Mouse (Mus musculus): ENCODE results near the gene Tk1. TPM values are rescaled to one million over a fixed set of nuclear protein-coding genes. Genes with fewer than 3 reads are reported as not detected.
"Not testable (repeated sequence)": the region's sequence is repeated elsewhere in the genome, so short reads cannot be mapped to it uniquely, and the experiment has no call there.

The Tk1 gene
- polyA plus RNA-seq, 1 experiment = 265 TPM

- no peak overlapping the region for H3K4me3 ChIP-seq (ENCODE audit: insufficient read depth, poor library complexity, severe bottlenecking)
- peaks cover 61% of the 10 kb centered on the region for H3K79me3 ChIP-seq (ENCODE audit: low read depth)
- peaks cover 97% of the 10 kb centered on the region for H3K79me2 ChIP-seq (ENCODE audit: control insufficient read depth, insufficient read depth)
- H3K36me3 ChIP-seq (ENCODE audit: control insufficient read depth, insufficient read depth) = peaks cover 91% of the 10 kb centered on the region
- H3K27me3 ChIP-seq (ENCODE audit: control insufficient read depth, insufficient read depth, insufficient read length) = no peaks in the 10 kb centered on the region
- no peak overlapping the region for H3ac ChIP-seq (ENCODE audit: control insufficient read depth, insufficient read length, low read depth)
- TF ChIP-seq FOSL1 (IDR thresholded peaks at IDR 0.05; ENCODE audit: insufficient read depth, low read length, poor library complexity, severe bottlenecking) (no peak), USF1 (IDR thresholded peaks at IDR 0.05; ENCODE audit: low read depth) (no peak), MYOD1 (IDR thresholded peaks at IDR 0.05; ENCODE audit: control insufficient read depth, insufficient read length, low read depth) (no peak), MYOG (IDR thresholded peaks at IDR 0.05; ENCODE audit: control insufficient read depth, extremely low read depth, insufficient read length) (no peak), CEBPB (IDR thresholded peaks at IDR 0.05; ENCODE audit: low read depth) (no peak), CTCF (IDR thresholded peaks at IDR 0.05; ENCODE audit: control insufficient read depth, insufficient read depth, insufficient read length) (no peak), MAX (IDR thresholded peaks at IDR 0.05) (no peak)
Observed at GRCm38 (mm10) chr11:117816389-117816996, 9.4 kb downstream of the Tk1 start.

GRCm38 (mm10) chr11:117815850-117816249 lies 10.0 kb downstream of the Tk1 start:
- not testable (repeated sequence) for H3K4me3 ChIP-seq (ENCODE audit: insufficient read depth, poor library complexity, severe bottlenecking); H3ac ChIP-seq (ENCODE audit: control insufficient read depth, insufficient read length, low read depth); H3K27me3 ChIP-seq (ENCODE audit: control insufficient read depth, insufficient read depth, insufficient read length)
- peaks cover 97% of the 10 kb centered on the region for H3K79me2 ChIP-seq (ENCODE audit: control insufficient read depth, insufficient read depth)
- H3K36me3 ChIP-seq (ENCODE audit: control insufficient read depth, insufficient read depth) = peaks cover 88% of the 10 kb centered on the region
- H3K79me3 ChIP-seq (ENCODE audit: low read depth) = peaks cover 59% of the 10 kb centered on the region

GRCm38 (mm10) chr11:117814704-117815366 lies 11.1 kb downstream of the Tk1 start:
- TF ChIP-seq USF1 (IDR thresholded peaks at IDR 0.05; ENCODE audit: low read depth) = no peak
- no peak for TF ChIP-seq CTCF (IDR thresholded peaks at IDR 0.05; ENCODE audit: control insufficient read depth, insufficient read depth, insufficient read length)
- TF ChIP-seq MYOG (IDR thresholded peaks at IDR 0.05; ENCODE audit: control insufficient read depth, extremely low read depth, insufficient read length) = no peak
- no peak for TF ChIP-seq FOSL1 (IDR thresholded peaks at IDR 0.05; ENCODE audit: insufficient read depth, low read length, poor library complexity, severe bottlenecking)
- TF ChIP-seq CEBPB (IDR thresholded peaks at IDR 0.05; ENCODE audit: low read depth) = no peak
- peaks cover 50% of the 10 kb centered on the region for H3K79me3 ChIP-seq (ENCODE audit: low read depth)
- H3K79me2 ChIP-seq (ENCODE audit: control insufficient read depth, insufficient read depth) = peaks cover 96% of the 10 kb centered on the region
- H3K36me3 ChIP-seq (ENCODE audit: control insufficient read depth, insufficient read depth) = peaks cover 78% of the 10 kb centered on the region
- no peak overlapping the region for H3ac ChIP-seq (ENCODE audit: control insufficient read depth, insufficient read length, low read depth)
- no peak overlapping the region for H3K4me3 ChIP-seq (ENCODE audit: insufficient read depth, poor library complexity, severe bottlenecking)
- H3K27me3 ChIP-seq (ENCODE audit: control insufficient read depth, insufficient read depth, insufficient read length) = no peaks in the 10 kb centered on the region

GRCm38 (mm10) chr11:117813867-117814266 lies 12.0 kb downstream of the Tk1 start:
- TF ChIP-seq CEBPB (IDR thresholded peaks at IDR 0.05; ENCODE audit: low read depth) = no peak
- no peak for TF ChIP-seq MAX (IDR thresholded peaks at IDR 0.05)
- no peak for TF ChIP-seq CTCF (IDR thresholded peaks at IDR 0.05; ENCODE audit: control insufficient read depth, insufficient read depth, insufficient read length)
- TF ChIP-seq MYOG (IDR thresholded peaks at IDR 0.05; ENCODE audit: control insufficient read depth, extremely low read depth, insufficient read length) = no peak
- no peak for TF ChIP-seq USF1 (IDR thresholded peaks at IDR 0.05; ENCODE audit: low read depth)
- no peak for TF ChIP-seq MYOD1 (IDR thresholded peaks at IDR 0.05; ENCODE audit: control insufficient read depth, insufficient read length, low read depth)
- no peak for TF ChIP-seq FOSL1 (IDR thresholded peaks at IDR 0.05; ENCODE audit: insufficient read depth, low read length, poor library complexity, severe bottlenecking)
- Histone ChIP-seq H3K79me2 (ENCODE audit: control insufficient read depth, insufficient read depth) (peaks cover 92% of the 10 kb centered on the region), H3K79me3 (ENCODE audit: low read depth) (peaks cover 41% of the 10 kb centered on the region), H3K27me3 (ENCODE audit: control insufficient read depth, insufficient read depth, insufficient read length) (no peaks in the 10 kb centered on the region), H3ac (ENCODE audit: control insufficient read depth, insufficient read length, low read depth) (no peak overlapping the region), H3K4me3 (ENCODE audit: insufficient read depth, poor library complexity, severe bottlenecking) (no peak overlapping the region), H3K36me3 (ENCODE audit: control insufficient read depth, insufficient read depth) (peaks cover 68% of the 10 kb centered on the region)

- H3K27me3 ChIP-seq (ENCODE audit: control insufficient read depth, insufficient read depth, insufficient read length) = no peaks in the 10 kb centered on the region
- H3K4me3 ChIP-seq (ENCODE audit: insufficient read depth, poor library complexity, severe bottlenecking) = peak overlapping the region; percentile 93
- peaks cover 62% of the 10 kb centered on the region for H3K79me2 ChIP-seq (ENCODE audit: control insufficient read depth, insufficient read depth)
- H3K79me3 ChIP-seq (ENCODE audit: low read depth) = peaks cover 25% of the 10 kb centered on the region
- H3ac ChIP-seq (ENCODE audit: control insufficient read depth, insufficient read length, low read depth) = peak overlapping the region; percentile 78
- peaks cover 38% of the 10 kb centered on the region for H3K36me3 ChIP-seq (ENCODE audit: control insufficient read depth, insufficient read depth)
- peak; percentile 13 for TF ChIP-seq MYOD1 (IDR thresholded peaks at IDR 0.05; ENCODE audit: control insufficient read depth, insufficient read length, low read depth)
- no peak for TF ChIP-seq CTCF (IDR thresholded peaks at IDR 0.05; ENCODE audit: control insufficient read depth, insufficient read depth, insufficient read length)
- no peak for TF ChIP-seq MYOG (IDR thresholded peaks at IDR 0.05; ENCODE audit: control insufficient read depth, extremely low read depth, insufficient read length)
- no peak for TF ChIP-seq CEBPB (IDR thresholded peaks at IDR 0.05; ENCODE audit: low read depth)
- no peak for TF ChIP-seq FOSL1 (IDR thresholded peaks at IDR 0.05; ENCODE audit: insufficient read depth, low read length, poor library complexity, severe bottlenecking)
Observed at GRCm38 (mm10) chr11:117810401-117811046, 15.4 kb downstream of the Tk1 start.
